10 mouse cellular contexts compared by ENCODE assay signal in genomic region chr12:69536616-69537242, GRCm38 (mm10). TPM values are rescaled to one million over a fixed set of nuclear protein-coding genes. Genes with fewer than 3 reads are reported as not detected.
DNase-seq lines count a peak whose midpoint lies in the region; ATAC-seq and TF ChIP-seq lines count a peak whose summit lies in the region.
"Had no signal": no experiment of that assay in that cellular context is flagged by ENCODE, and none has a peak within 500 bp of the region (broad histone marks: within the 10 kb centered on the region; RNA-seq: fewer than 3 reads in every experiment).

No protein-coding gene starts in this region.

- ATAC-seq in intestine, embryonic 16.5 days, result peak; percentile 17; the same call in 1 of the 2 replicates

- no peaks in the 10 kb centered on the region for H3K27me3 ChIP-seq in embryonic facial prominence, embryonic 10.5 days (replicated peaks; ENCODE audit: low read depth, poor library complexity, severe bottlenecking)
- H3K27me3 ChIP-seq in intestine, embryonic 16.5 days (replicated peaks; ENCODE audit: control insufficient read depth, insufficient read depth, low read length), result no peaks in the 10 kb centered on the region
- H3K27me3 ChIP-seq in myocyte (ENCODE audit: control insufficient read depth, insufficient read depth, insufficient read length), result no peaks in the 10 kb centered on the region

- H3K9me3 ChIP-seq in embryonic facial prominence, embryonic 10.5 days, result no peaks in the 10 kb centered on the region
- no peaks in the 10 kb centered on the region for H3K9me3 ChIP-seq in intestine, embryonic 16.5 days (ENCODE audit: control insufficient read depth, low read length)

- H3K27ac ChIP-seq in embryonic facial prominence, embryonic 10.5 days (replicated peaks), result peak overlapping the region; percentile 65; the same call in 1 of the 2 replicates
- H3K27ac ChIP-seq in intestine, embryonic 16.5 days (ENCODE audit: low read length), result peak overlapping the region; percentile 86; the same call in 1 of the 2 replicates

- H3K4me2 ChIP-seq in intestine, embryonic 16.5 days (ENCODE audit: low read depth, low read length), result peak overlapping the region; percentile 70
- peak overlapping the region; percentile 100 for H3K4me2 ChIP-seq in myocyte (ENCODE audit: low read depth)

- intact Hi-C loops in left cerebral cortex, postnatal 4 days (cut with DNase I), result no loop called here

- DNase-seq in left cerebral cortex, postnatal 4 days, result peak; percentile 25
- no peak for DNase-seq in left cerebral cortex, adult 11 months (ENCODE audit: low spot score)
- no peak for DNase-seq in embryonic facial prominence, embryonic 10.5 days (ENCODE audit: low spot score)
- no peak for DNase-seq in gastrocnemius, postnatal 25 days
- no peak for DNase-seq in left cerebral cortex, adult 18-20 months (ENCODE audit: low spot score in 2 of 2)
- DNase-seq in gastrocnemius, postnatal 4 days (ENCODE audit: low spot score in 2 of 2), result no peak
- DNase-seq: right cerebral cortex, postnatal 4 days had no signal

- 76% methylated on average over 10 of the region's 10 CpGs for WGBS in embryonic facial prominence, embryonic 10.5 days
- 66% methylated on average over 10 of the region's 10 CpGs for WGBS in intestine, embryonic 16.5 days

- no peak overlapping the region for H3K4me3 ChIP-seq in embryonic facial prominence, embryonic 10.5 days
- H3K4me3 ChIP-seq in intestine, embryonic 16.5 days (ENCODE audit: low read length), result no peak overlapping the region
- peak overlapping the region; percentile 20 for H3K4me3 ChIP-seq in myocyte
- H3K4me3 ChIP-seq: erythroblast, embryonic 14.5 days had no signal

- H3K4me1 ChIP-seq in embryonic facial prominence, embryonic 10.5 days, result peaks cover 25% of the 10 kb centered on the region
- peaks cover 18% of the 10 kb centered on the region for H3K4me1 ChIP-seq in intestine, embryonic 16.5 days (ENCODE audit: control insufficient read depth, insufficient read depth, low read length)

- TF ChIP-seq POLR2A in myocyte (IDR thresholded peaks at IDR 0.05; ENCODE audit: insufficient read length, low read depth), result no peak

- H3K9ac ChIP-seq in intestine, embryonic 16.5 days (ENCODE audit: low read depth, low read length), result peak overlapping the region; percentile 59; the same call in 1 of the 2 replicates

- no peaks in the 10 kb centered on the region for H3K79me2 ChIP-seq in myocyte (ENCODE audit: control insufficient read depth, insufficient read depth)

- H3ac ChIP-seq in myocyte (ENCODE audit: control insufficient read depth, insufficient read length), result no peak overlapping the region

- H3K36me3 ChIP-seq in embryonic facial prominence, embryonic 10.5 days (replicated peaks), result no peaks in the 10 kb centered on the region
- H3K36me3 ChIP-seq in intestine, embryonic 16.5 days (ENCODE audit: control insufficient read depth, insufficient read depth, low read length), result no peaks in the 10 kb centered on the region
- no peaks in the 10 kb centered on the region for H3K36me3 ChIP-seq in myocyte (ENCODE audit: control insufficient read depth, insufficient read depth)

TF ChIP-seq in myocyte, 11 proteins besides CTCF, POLR2A, EP300 and RAD21:
- no peak for TF ChIP-seq E2F4 (IDR thresholded peaks at IDR 0.05; ENCODE audit: insufficient read depth)
- TF ChIP-seq MYOD1 (IDR thresholded peaks at IDR 0.05; ENCODE audit: control insufficient read depth in 1 of 3, insufficient read length in 2 of 3, low read depth in 2 of 3), result no peak

RNA-seq across cellular contexts. Expression of gene Vcpkmt, which starts 46.1 kb away (rescaled TPM):
- 10 to 100 TPM; 17.7 to 19.2 TPM for total RNA-seq in left cerebral cortex, postnatal 4 days (2021)
- polyA plus RNA-seq in embryonic facial prominence, embryonic 10.5 days (2016; fragmentation: Nextera tagmentation; extraction: Ambion mirVana), result 36.6 and 37.5 TPM in 2 replicates
- polyA plus RNA-seq in intestine, embryonic 16.5 days (2015; fragmentation: Nextera tagmentation; extraction: Ambion mirVana), result 23.7 and 24.2 TPM in 2 replicates
- polyA plus RNA-seq in myocyte (2012; fragmentation: generic; extraction: Trizol), result 14.6 TPM
- total RNA-seq in gastrocnemius, postnatal 25 days (2021), result 1 to 10 TPM; 3.5 to 4.2 TPM
- 10 to 100 TPM; 25.3 to 25.5 TPM for total RNA-seq in left cerebral cortex, adult 18-20 months (2021)
- total RNA-seq in gastrocnemius, postnatal 4 days (2021), result 1 to 10 TPM; 4.9 to 7.2 TPM
